Mouse (Mus musculus): Measurements from ENCODE around the gene Ifna2. TPM values are rescaled to one million over a fixed set of nuclear protein-coding genes. Genes with fewer than 3 reads are reported as not detected.

Ifna2 gene
- polyA plus RNA-seq (2015; fragmentation: Illumina TruSeq; extraction: RNeasy Lipid Tissue Mini Kit (QIAGEN cat#74804); ENCODE audit: insufficient read depth, low read depth, low replicate concordance): not detected

GRCm38 (mm10) chr4:88683812-88684211, at the start of gene Ifna2:
TSS of gene Ifna2 (minus strand) at chr4:88683912.

GRCm38 (mm10) chr4:88721791-88722721, 38.3 kb upstream of the Ifna2 start, which contains the start of the genes Gm26566 and Klhl9:
TSS of gene Gm26566 (plus strand) at chr4:88721805.
TSS of gene Klhl9 (minus strand) at chr4:88722465.

GRCm38 (mm10) chr4:88691259-88691658, 7.5 kb upstream of the Ifna2 start, which contains the start of gene Ifnab:
TSS of gene Ifnab (minus strand) at chr4:88691359.

GRCm38 (mm10) chr4:88676824-88677223, 6.9 kb downstream of the Ifna2 start, which contains the start of gene Ifna16:
TSS of gene Ifna16 (minus strand) at chr4:88676924.

GRCm38 (mm10) chr4:88644359-88644758, 39.4 kb downstream of the Ifna2 start, which contains the start of gene Ifna13:
TSS of gene Ifna13 (minus strand) at chr4:88644459.

GRCm38 (mm10) chr4:88634311-88634710, 49.4 kb downstream of the Ifna2 start, which contains the start of gene C87499:
TSS of gene C87499 (minus strand) at chr4:88634411.

Other genes starting within 250 kb of the Ifna2 start
- 4.0 TPM for gene Hacd4, start 245.0 kb downstream of the Ifna2 start, polyA plus RNA-seq (2015; fragmentation: Illumina TruSeq; extraction: RNeasy Lipid Tissue Mini Kit (QIAGEN cat#74804); ENCODE audit: insufficient read depth, low read depth, low replicate concordance)
- not detected for gene Ifnb1, start 161.1 kb downstream of the Ifna2 start, polyA plus RNA-seq (2015; fragmentation: Illumina TruSeq; extraction: RNeasy Lipid Tissue Mini Kit (QIAGEN cat#74804); ENCODE audit: insufficient read depth, low read depth, low replicate concordance)
- not detected for gene Ifna15, start 125.7 kb downstream of the Ifna2 start, polyA plus RNA-seq (2015; fragmentation: Illumina TruSeq; extraction: RNeasy Lipid Tissue Mini Kit (QIAGEN cat#74804); ENCODE audit: insufficient read depth, low read depth, low replicate concordance)
- gene Ifna14, start 112.1 kb downstream of the Ifna2 start, polyA plus RNA-seq (2015; fragmentation: Illumina TruSeq; extraction: RNeasy Lipid Tissue Mini Kit (QIAGEN cat#74804); ENCODE audit: insufficient read depth, low read depth, low replicate concordance): not detected
- not detected for gene Ifna9, start 91.5 kb downstream of the Ifna2 start, polyA plus RNA-seq (2015; fragmentation: Illumina TruSeq; extraction: RNeasy Lipid Tissue Mini Kit (QIAGEN cat#74804); ENCODE audit: insufficient read depth, low read depth, low replicate concordance)
- not detected for gene Ifna12, start 80.5 kb downstream of the Ifna2 start, polyA plus RNA-seq (2015; fragmentation: Illumina TruSeq; extraction: RNeasy Lipid Tissue Mini Kit (QIAGEN cat#74804); ENCODE audit: insufficient read depth, low read depth, low replicate concordance)
- not detected for gene C87499, start 49.5 kb downstream of the Ifna2 start, polyA plus RNA-seq (2015; fragmentation: Illumina TruSeq; extraction: RNeasy Lipid Tissue Mini Kit (QIAGEN cat#74804); ENCODE audit: insufficient read depth, low read depth, low replicate concordance)
- not detected for gene Ifna13, start 39.5 kb downstream of the Ifna2 start, polyA plus RNA-seq (2015; fragmentation: Illumina TruSeq; extraction: RNeasy Lipid Tissue Mini Kit (QIAGEN cat#74804); ENCODE audit: insufficient read depth, low read depth, low replicate concordance)
- gene Ifna16, start 7.0 kb downstream of the Ifna2 start, polyA plus RNA-seq (2015; fragmentation: Illumina TruSeq; extraction: RNeasy Lipid Tissue Mini Kit (QIAGEN cat#74804); ENCODE audit: insufficient read depth, low read depth, low replicate concordance): not detected
- not detected for gene Ifnab, start 7.4 kb upstream of the Ifna2 start, polyA plus RNA-seq (2015; fragmentation: Illumina TruSeq; extraction: RNeasy Lipid Tissue Mini Kit (QIAGEN cat#74804); ENCODE audit: insufficient read depth, low read depth, low replicate concordance)
- not detected for gene Gm26566, start 37.9 kb upstream of the Ifna2 start, polyA plus RNA-seq (2015; fragmentation: Illumina TruSeq; extraction: RNeasy Lipid Tissue Mini Kit (QIAGEN cat#74804); ENCODE audit: insufficient read depth, low read depth, low replicate concordance)
- gene Klhl9, start 38.6 kb upstream of the Ifna2 start, polyA plus RNA-seq (2015; fragmentation: Illumina TruSeq; extraction: RNeasy Lipid Tissue Mini Kit (QIAGEN cat#74804); ENCODE audit: insufficient read depth, low read depth, low replicate concordance): 7.4 TPM
- not detected for gene Gm13271, start 71.0 kb upstream of the Ifna2 start, polyA plus RNA-seq (2015; fragmentation: Illumina TruSeq; extraction: RNeasy Lipid Tissue Mini Kit (QIAGEN cat#74804); ENCODE audit: insufficient read depth, low read depth, low replicate concordance)
- gene Gm13283, start 76.2 kb upstream of the Ifna2 start, polyA plus RNA-seq (2015; fragmentation: Illumina TruSeq; extraction: RNeasy Lipid Tissue Mini Kit (QIAGEN cat#74804); ENCODE audit: insufficient read depth, low read depth, low replicate concordance): not detected
- not detected for gene Gm13290, start 89.9 kb upstream of the Ifna2 start, polyA plus RNA-seq (2015; fragmentation: Illumina TruSeq; extraction: RNeasy Lipid Tissue Mini Kit (QIAGEN cat#74804); ENCODE audit: insufficient read depth, low read depth, low replicate concordance)
- gene Gm13289, start 93.0 kb upstream of the Ifna2 start, polyA plus RNA-seq (2015; fragmentation: Illumina TruSeq; extraction: RNeasy Lipid Tissue Mini Kit (QIAGEN cat#74804); ENCODE audit: insufficient read depth, low read depth, low replicate concordance): not detected
- not detected for gene Gm13272, start 95.9 kb upstream of the Ifna2 start, polyA plus RNA-seq (2015; fragmentation: Illumina TruSeq; extraction: RNeasy Lipid Tissue Mini Kit (QIAGEN cat#74804); ENCODE audit: insufficient read depth, low read depth, low replicate concordance)
- gene Ifnz, start 98.2 kb upstream of the Ifna2 start, polyA plus RNA-seq (2015; fragmentation: Illumina TruSeq; extraction: RNeasy Lipid Tissue Mini Kit (QIAGEN cat#74804); ENCODE audit: insufficient read depth, low read depth, low replicate concordance): not detected
- not detected for gene Gm13276, start 101.8 kb upstream of the Ifna2 start, polyA plus RNA-seq (2015; fragmentation: Illumina TruSeq; extraction: RNeasy Lipid Tissue Mini Kit (QIAGEN cat#74804); ENCODE audit: insufficient read depth, low read depth, low replicate concordance)
- not detected for gene Gm13277, start 104.7 kb upstream of the Ifna2 start, polyA plus RNA-seq (2015; fragmentation: Illumina TruSeq; extraction: RNeasy Lipid Tissue Mini Kit (QIAGEN cat#74804); ENCODE audit: insufficient read depth, low read depth, low replicate concordance)
- not detected for gene Gm13278, start 107.6 kb upstream of the Ifna2 start, polyA plus RNA-seq (2015; fragmentation: Illumina TruSeq; extraction: RNeasy Lipid Tissue Mini Kit (QIAGEN cat#74804); ENCODE audit: insufficient read depth, low read depth, low replicate concordance)
- not detected for gene Gm13275, start 110.6 kb upstream of the Ifna2 start, polyA plus RNA-seq (2015; fragmentation: Illumina TruSeq; extraction: RNeasy Lipid Tissue Mini Kit (QIAGEN cat#74804); ENCODE audit: insufficient read depth, low read depth, low replicate concordance)
- gene Gm13279, start 113.5 kb upstream of the Ifna2 start, polyA plus RNA-seq (2015; fragmentation: Illumina TruSeq; extraction: RNeasy Lipid Tissue Mini Kit (QIAGEN cat#74804); ENCODE audit: insufficient read depth, low read depth, low replicate concordance): not detected
- gene Gm13285, start 115.8 kb upstream of the Ifna2 start, polyA plus RNA-seq (2015; fragmentation: Illumina TruSeq; extraction: RNeasy Lipid Tissue Mini Kit (QIAGEN cat#74804); ENCODE audit: insufficient read depth, low read depth, low replicate concordance): not detected
- gene Gm13287, start 119.3 kb upstream of the Ifna2 start, polyA plus RNA-seq (2015; fragmentation: Illumina TruSeq; extraction: RNeasy Lipid Tissue Mini Kit (QIAGEN cat#74804); ENCODE audit: insufficient read depth, low read depth, low replicate concordance): not detected
- not detected for gene Gm13288, start 121.6 kb upstream of the Ifna2 start, polyA plus RNA-seq (2015; fragmentation: Illumina TruSeq; extraction: RNeasy Lipid Tissue Mini Kit (QIAGEN cat#74804); ENCODE audit: insufficient read depth, low read depth, low replicate concordance)
- not detected for gene Ifna7, start 132.3 kb upstream of the Ifna2 start, polyA plus RNA-seq (2015; fragmentation: Illumina TruSeq; extraction: RNeasy Lipid Tissue Mini Kit (QIAGEN cat#74804); ENCODE audit: insufficient read depth, low read depth, low replicate concordance)
- not detected for gene Ifna11, start 136.0 kb upstream of the Ifna2 start, polyA plus RNA-seq (2015; fragmentation: Illumina TruSeq; extraction: RNeasy Lipid Tissue Mini Kit (QIAGEN cat#74804); ENCODE audit: insufficient read depth, low read depth, low replicate concordance)
- gene Ifna6, start 143.5 kb upstream of the Ifna2 start, polyA plus RNA-seq (2015; fragmentation: Illumina TruSeq; extraction: RNeasy Lipid Tissue Mini Kit (QIAGEN cat#74804); ENCODE audit: insufficient read depth, low read depth, low replicate concordance): not detected
- not detected for gene Ifna5, start 151.6 kb upstream of the Ifna2 start, polyA plus RNA-seq (2015; fragmentation: Illumina TruSeq; extraction: RNeasy Lipid Tissue Mini Kit (QIAGEN cat#74804); ENCODE audit: insufficient read depth, low read depth, low replicate concordance)
- not detected for gene Ifna4, start 157.9 kb upstream of the Ifna2 start, polyA plus RNA-seq (2015; fragmentation: Illumina TruSeq; extraction: RNeasy Lipid Tissue Mini Kit (QIAGEN cat#74804); ENCODE audit: insufficient read depth, low read depth, low replicate concordance)
- not detected for gene Ifna1, start 166.2 kb upstream of the Ifna2 start, polyA plus RNA-seq (2015; fragmentation: Illumina TruSeq; extraction: RNeasy Lipid Tissue Mini Kit (QIAGEN cat#74804); ENCODE audit: insufficient read depth, low read depth, low replicate concordance)
- gene Ifne, start 196.3 kb upstream of the Ifna2 start, polyA plus RNA-seq (2015; fragmentation: Illumina TruSeq; extraction: RNeasy Lipid Tissue Mini Kit (QIAGEN cat#74804); ENCODE audit: insufficient read depth, low read depth, low replicate concordance): not detected